Mouse (Mus musculus) forebrain, embryonic 14.5 days (tissue): ENCODE measurements around the gene Clip2. TPM values are rescaled to one million over a fixed set of nuclear protein-coding genes. Genes with fewer than 3 reads are reported as not detected.

Experiments used
- ATAC-seq: fragments of 200-750 bp; cut with Nextera tagmentation; 2 replicates; pipeline ENCODE4 v1.8.0; 2017; ENCODE audit warnings: mild to moderate bottlenecking, moderate library complexity
- DNase-seq: peaks from one replicate; pipeline ENCODE4 v3.0.0-alpha.2; 2015; ENCODE audit warnings: low spot score
- H3K27ac ChIP-seq: fragments of 300-500 bp; sonication (generic); 2 replicates; pipeline ENCODE4 v1.5.1; 2014; ENCODE audit warnings: low read depth, mild to moderate bottlenecking, control low read depth, low read length, moderate library complexity
- H3K27me3 ChIP-seq: fragments of 300-500 bp; sonication (generic); replicated peaks from 2 replicates; pipeline ENCODE4 v1.6.1; 2014; ENCODE audit warnings: low read length, control low read depth, mixed read lengths; ENCODE audit not compliant: control insufficient read depth, insufficient read depth
- H3K36me3 ChIP-seq: fragments of 300-500 bp; sonication (generic); 2 replicates; pipeline ENCODE4 v1.6.1; 2014; ENCODE audit warnings: low read length, control low read depth; ENCODE audit not compliant: control insufficient read depth, insufficient read depth
- H3K4me1 ChIP-seq: fragments of 300-500 bp; sonication (generic); 2 replicates; pipeline ENCODE4 v1.6.1; 2014; ENCODE audit warnings: antibody characterized with exemption, low read length, control low read depth; ENCODE audit not compliant: control insufficient read depth, insufficient read depth
- H3K4me2 ChIP-seq: fragments of 300-500 bp; sonication (generic); 2 replicates; pipeline ENCODE4 v1.6.1; 2014; ENCODE audit warnings: mild to moderate bottlenecking, control low read depth, low read length
- H3K4me3 ChIP-seq: fragments of 300-500 bp; sonication (generic); 2 replicates; pipeline ENCODE4 v1.5.1; 2014; ENCODE audit warnings: low read depth, low read length, control low read depth
- H3K9ac ChIP-seq: fragments of 300-500 bp; sonication (generic); 2 replicates; pipeline ENCODE4 v1.6.1; 2014; ENCODE audit warnings: mild to moderate bottlenecking, low read length, control low read depth, moderate library complexity
- H3K9me3 ChIP-seq: fragments of 300-500 bp; sonication (generic); replicated peaks from 2 replicates; pipeline ENCODE4 v1.6.1; 2016; ENCODE audit warnings: low read length, control low read depth, mixed read lengths; ENCODE audit not compliant: control insufficient read depth
- WGBS: fragments of 180-500 bp; shearing (Covaris S2); extraction: QIAGEN DNeasy Blood & Tissue Kit; methylation state at CpG from one replicate; pipeline ENCODE4 v1.1.7; 2014; 5-methylcytosine and 5-hydroxymethylcytosine counted together
- polyA plus RNA-seq: library from polyadenylated mRNA; unstranded; fragments of >200 nt; fragmentation: Nextera tagmentation; extraction: Ambion mirVana; gene quantifications from 2 replicates; pipeline ENCODE4 v1.2.1, GENCODE M21; 2014

Gene Clip2
- polyA plus RNA-seq, 1 experiment from 2014 or later: 11.1 TPM

GRCm38 (mm10) chr5:134541640-134542039, 10.6 kb downstream of the Clip2 start:
- Histone ChIP-seq H3K27me3 (no peaks in the 10 kb centered on the region), H3K4me1 (no peaks in the 10 kb centered on the region), H3K27ac (no peak overlapping the region), H3K4me2 (no peak overlapping the region), H3K4me3 (no peak overlapping the region), H3K36me3 (peaks cover 11% of the 10 kb centered on the region; the same call in 1 of the 2 replicates), H3K9me3 (no peaks in the 10 kb centered on the region), H3K9ac (no peak overlapping the region)
- 50% methylated on average over 7 of the region's 7 CpGs for WGBS
- no peak for DNase-seq
- ATAC-seq: no peak

- peaks cover 11% of the 10 kb centered on the region; the same call in 1 of the 2 replicates for H3K36me3 ChIP-seq
- ATAC-seq (no peak), DNase-seq (no peak)
- H3K27me3 ChIP-seq: no peaks in the 10 kb centered on the region
- H3K4me3 ChIP-seq: no peak overlapping the region
- H3K9me3 ChIP-seq: no peaks in the 10 kb centered on the region
- no peak overlapping the region for H3K9ac ChIP-seq
- H3K4me1 ChIP-seq: no peaks in the 10 kb centered on the region
- H3K27ac ChIP-seq: no peak overlapping the region
- WGBS: 83% methylated on average over 6 of the region's 6 CpGs
- H3K4me2 ChIP-seq: no peak overlapping the region
These were observed 11.4 kb downstream of the Clip2 start for GRCm38 (mm10) chr5:134540881-134541280.

GRCm38 (mm10) chr5:134539891-134540290, 12.3 kb downstream of the Clip2 start:
- WGBS: 17% methylated on average over 3 of the region's 3 CpGs
- H3K27me3 ChIP-seq: no peaks in the 10 kb centered on the region
- H3K4me3 ChIP-seq: no peak overlapping the region
- ATAC-seq (0 out of 2 replicates have a peak, but pooled peaks have one; percentile 29), DNase-seq (peak; percentile 49)
- H3K9ac ChIP-seq: no peak overlapping the region
- no peaks in the 10 kb centered on the region for H3K4me1 ChIP-seq
- H3K27ac ChIP-seq: peak overlapping the region; percentile 36; the same call in 1 of the 2 replicates
- peaks cover 19% of the 10 kb centered on the region for H3K36me3 ChIP-seq
- no peak overlapping the region for H3K4me2 ChIP-seq
- no peaks in the 10 kb centered on the region for H3K9me3 ChIP-seq

GRCm38 (mm10) chr5:134536036-134536435, 16.2 kb downstream of the Clip2 start:
- Histone ChIP-seq H3K9ac (no peak overlapping the region), H3K27ac (no peak overlapping the region), H3K36me3 (peaks cover 42% of the 10 kb centered on the region), H3K4me3 (no peak overlapping the region), H3K4me2 (no peak overlapping the region), H3K27me3 (no peaks in the 10 kb centered on the region), H3K9me3 (no peaks in the 10 kb centered on the region), H3K4me1 (peaks cover 3% of the 10 kb centered on the region; the same call in 1 of the 2 replicates)
- 90% methylated on average over 6 of the region's 6 CpGs for WGBS
- DNase-seq (no peak), ATAC-seq (no peak)

GRCm38 (mm10) chr5:134532417-134532816, 19.8 kb downstream of the Clip2 start:
- no peaks in the 10 kb centered on the region for H3K27me3 ChIP-seq
- peaks cover 17% of the 10 kb centered on the region; the same call in 1 of the 2 replicates for H3K4me1 ChIP-seq
- H3K4me3 ChIP-seq: no peak overlapping the region
- peaks cover 40% of the 10 kb centered on the region for H3K36me3 ChIP-seq
- H3K9me3 ChIP-seq: no peaks in the 10 kb centered on the region
- WGBS: 98% methylated on average over 6 of the region's 6 CpGs
- no peak for ATAC-seq
- H3K27ac ChIP-seq: no peak overlapping the region
- no peak overlapping the region for H3K4me2 ChIP-seq
- H3K9ac ChIP-seq: no peak overlapping the region
- DNase-seq: no peak

- H3K9me3 ChIP-seq: no peaks in the 10 kb centered on the region
These were observed 20.6 kb downstream of the Clip2 start for GRCm38 (mm10) chr5:134531585-134531984.

GRCm38 (mm10) chr5:134530830-134531229, 21.4 kb downstream of the Clip2 start:
- DNase-seq: peak; percentile 91
- Histone ChIP-seq H3K9ac (no peak overlapping the region), H3K36me3 (peaks cover 47% of the 10 kb centered on the region)

More at GRCm38 (mm10) chr5:134531585-134531984, 20.6 kb downstream of the Clip2 start:
- peak; percentile 68 for DNase-seq
- peak; percentile 47; the same call in 1 of the 2 replicates for ATAC-seq
- peak overlapping the region; percentile 84 for H3K27ac ChIP-seq
- H3K36me3 ChIP-seq: peaks cover 41% of the 10 kb centered on the region
- no peak overlapping the region for H3K4me3 ChIP-seq
- H3K4me2 ChIP-seq: no peak overlapping the region
- no peaks in the 10 kb centered on the region for H3K27me3 ChIP-seq
- no peak overlapping the region for H3K9ac ChIP-seq
- 64% methylated on average over 9 of the region's 9 CpGs for WGBS
- peaks cover 17% of the 10 kb centered on the region; the same call in 1 of the 2 replicates for H3K4me1 ChIP-seq

GRCm38 (mm10) chr5:134528488-134528887, 23.7 kb downstream of the Clip2 start:
- peak overlapping the region; percentile 16; the same call in 1 of the 2 replicates for H3K27ac ChIP-seq
- H3K9me3 ChIP-seq: no peaks in the 10 kb centered on the region
- no peak overlapping the region for H3K4me2 ChIP-seq
- no peak for DNase-seq
- peaks cover 17% of the 10 kb centered on the region; the same call in 1 of the 2 replicates for H3K4me1 ChIP-seq
- no peak for ATAC-seq
- no peaks in the 10 kb centered on the region for H3K27me3 ChIP-seq
- no peak overlapping the region for H3K4me3 ChIP-seq
- WGBS: 17% methylated on average over 9 of the region's 9 CpGs
- peaks cover 27% of the 10 kb centered on the region for H3K36me3 ChIP-seq
- peak overlapping the region; percentile 7; the same call in 1 of the 2 replicates for H3K9ac ChIP-seq

More at GRCm38 (mm10) chr5:134530830-134531229, 21.4 kb downstream of the Clip2 start:
- H3K4me3 ChIP-seq: no peak overlapping the region
- H3K27ac ChIP-seq: peak overlapping the region; percentile 84
- H3K27me3 ChIP-seq: no peaks in the 10 kb centered on the region
- WGBS: 34% methylated on average over 7 of the region's 7 CpGs
- H3K4me1 ChIP-seq: peaks cover 17% of the 10 kb centered on the region; the same call in 1 of the 2 replicates
- H3K4me2 ChIP-seq: no peak overlapping the region
- peak; percentile 73 for ATAC-seq
- H3K9me3 ChIP-seq: no peaks in the 10 kb centered on the region

- H3K27ac ChIP-seq: no peak overlapping the region
- no peak for ATAC-seq
- H3K27me3 ChIP-seq: no peaks in the 10 kb centered on the region
- 92% methylated on average over 15 of the region's 15 CpGs for WGBS
- H3K9ac ChIP-seq: no peak overlapping the region
- peaks cover 33% of the 10 kb centered on the region for H3K36me3 ChIP-seq
- no peak overlapping the region for H3K4me3 ChIP-seq
- no peaks in the 10 kb centered on the region for H3K9me3 ChIP-seq
- DNase-seq: no peak
- peaks cover 14% of the 10 kb centered on the region; the same call in 1 of the 2 replicates for H3K4me1 ChIP-seq
- no peak overlapping the region for H3K4me2 ChIP-seq
These were observed 26.1 kb downstream of the Clip2 start for GRCm38 (mm10) chr5:134525971-134526711.
